Mouse (Mus musculus) intestine, postnatal 0 days (tissue): ENCODE data around the gene Myof. TPM values are rescaled to one million over a fixed set of nuclear protein-coding genes. Genes with fewer than 3 reads are reported as not detected.

ENCODE experiments used
- ATAC-seq: fragments of 200-750 bp; cut with Nextera tagmentation; 2 replicates; pipeline ENCODE4 v1.8.0; 2017; ENCODE audit warnings: mild to moderate bottlenecking, moderate TSS enrichment, moderate library complexity
- H3K27ac ChIP-seq: fragments of 300-500 bp; sonication (generic); 2 replicates; pipeline ENCODE4 v1.5.1; 2014; ENCODE audit warnings: mild to moderate bottlenecking, low read depth, low read length, moderate library complexity
- H3K27me3 ChIP-seq: fragments of 300-500 bp; sonication (generic); replicated peaks from 2 replicates; pipeline ENCODE4 v1.6.1; 2014; ENCODE audit warnings: low read length, mixed read lengths; ENCODE audit not compliant: control insufficient read depth, insufficient read depth
- H3K36me3 ChIP-seq: fragments of 300-500 bp; sonication (generic); 2 replicates; pipeline ENCODE4 v1.6.1; 2014; ENCODE audit warnings: mild to moderate bottlenecking, moderate library complexity; ENCODE audit not compliant: control insufficient read depth, insufficient read depth
- H3K4me1 ChIP-seq: fragments of 300-500 bp; sonication (generic); replicated peaks from 2 replicates; pipeline ENCODE4 v1.6.1; 2014; ENCODE audit warnings: antibody characterized with exemption, low read length, mixed read lengths; ENCODE audit not compliant: control insufficient read depth, insufficient read depth
- H3K4me2 ChIP-seq: fragments of 300-500 bp; sonication (generic); replicated peaks from 2 replicates; pipeline ENCODE4 v1.6.1; 2014; ENCODE audit warnings: low read depth, mild to moderate bottlenecking, moderate library complexity
- H3K4me3 ChIP-seq: fragments of 300-500 bp; sonication (generic); 2 replicates; pipeline ENCODE4 v1.5.1; 2014; ENCODE audit warnings: low read depth, low read length
- H3K9ac ChIP-seq: fragments of 300-500 bp; sonication (generic); 2 replicates; pipeline ENCODE4 v1.6.1; 2014; ENCODE audit warnings: mild to moderate bottlenecking, low read depth, low read length
- H3K9me3 ChIP-seq: fragments of 300-500 bp; sonication (generic); 2 replicates; pipeline ENCODE4 v1.6.1; 2016; ENCODE audit warnings: mixed run types; ENCODE audit not compliant: control insufficient read depth
- CTCF ChIP-seq: sonication (generic); IDR thresholded peaks from 2 replicates; pipeline ENCODE4 v1.5.1; 2016; ENCODE audit warnings: low read depth, mild to moderate bottlenecking, control low read depth, antibody characterized with exemption, moderate library complexity
- WGBS: fragments of 180-500 bp; shearing (Covaris S2); extraction: QIAGEN DNeasy Blood & Tissue Kit; methylation state at CpG from one replicate; pipeline ENCODE4 v1.1.7; 2014; 5-methylcytosine and 5-hydroxymethylcytosine counted together
- polyA plus RNA-seq: library from polyadenylated mRNA; unstranded; fragments of >200 nt; fragmentation: Nextera tagmentation; extraction: Ambion mirVana; gene quantifications from 2 replicates; pipeline ENCODE4 v1.2.1, GENCODE M21; 2015

Gene Myof
- polyA plus RNA-seq, 1 experiment from 2014 or later: 5.9 TPM

- WGBS: 55% methylated on average over 3 of the region's 3 CpGs
- no peaks in the 10 kb centered on the region for H3K9me3 ChIP-seq
- no peak for ATAC-seq
Observed at GRCm38 (mm10) chr19:37924266-37924665, 119.1 kb downstream of the Myof start.

GRCm38 (mm10) chr19:37921098-37921497, 122.3 kb downstream of the Myof start:
- Histone ChIP-seq H3K4me2 (no peak overlapping the region), H3K4me3 (no peak overlapping the region), H3K9me3 (no peaks in the 10 kb centered on the region), H3K9ac (no peak overlapping the region), H3K36me3 (peaks cover 8% of the 10 kb centered on the region; the same call in 1 of the 2 replicates), H3K27ac (no peak overlapping the region), H3K27me3 (no peaks in the 10 kb centered on the region), H3K4me1 (no peaks in the 10 kb centered on the region)
- WGBS: 73% methylated on average over 5 of the region's 5 CpGs
- no peak for ATAC-seq
- no peak for TF ChIP-seq CTCF

More at GRCm38 (mm10) chr19:37924266-37924665, 119.1 kb downstream of the Myof start:
- H3K4me3 ChIP-seq: no peak overlapping the region
- H3K27ac ChIP-seq: no peak overlapping the region
- no peaks in the 10 kb centered on the region for H3K4me1 ChIP-seq
- TF ChIP-seq CTCF: no peak
- H3K36me3 ChIP-seq: peaks cover 4% of the 10 kb centered on the region; the same call in 1 of the 2 replicates
- no peaks in the 10 kb centered on the region for H3K27me3 ChIP-seq
- H3K9ac ChIP-seq: no peak overlapping the region
- no peak overlapping the region for H3K4me2 ChIP-seq

GRCm38 (mm10) chr19:37918515-37918932, 124.9 kb downstream of the Myof start:
- H3K4me3 ChIP-seq: no peak overlapping the region
- H3K27ac ChIP-seq: no peak overlapping the region
- peaks cover 3% of the 10 kb centered on the region; the same call in 1 of the 2 replicates for H3K36me3 ChIP-seq
- no peaks in the 10 kb centered on the region for H3K27me3 ChIP-seq
- H3K4me1 ChIP-seq: no peaks in the 10 kb centered on the region
- no peak for ATAC-seq
- H3K4me2 ChIP-seq: no peak overlapping the region
- WGBS: 69% methylated on average over 12 of the region's 12 CpGs
- no peak for TF ChIP-seq CTCF
- no peaks in the 10 kb centered on the region for H3K9me3 ChIP-seq
- no peak overlapping the region for H3K9ac ChIP-seq

- Histone ChIP-seq H3K4me3 (no peak overlapping the region), H3K9me3 (no peaks in the 10 kb centered on the region), H3K4me1 (0 out of 2 replicates have a peak, but pooled peaks cover 2% of the 10 kb centered on the region), H3K27me3 (no peaks in the 10 kb centered on the region), H3K4me2 (no peak overlapping the region), H3K27ac (no peak overlapping the region), H3K36me3 (peaks cover 3% of the 10 kb centered on the region; the same call in 1 of the 2 replicates), H3K9ac (no peak overlapping the region)
- TF ChIP-seq CTCF: no peak
- 92% methylated on average over 4 of the region's 4 CpGs for WGBS
- no peak for ATAC-seq
Observed at GRCm38 (mm10) chr19:37914261-37914660, 129.1 kb downstream of the Myof start.

- H3K9me3 ChIP-seq: no peaks in the 10 kb centered on the region
- no peak overlapping the region for H3K4me3 ChIP-seq
- H3K4me1 ChIP-seq: 0 out of 2 replicates have a peak, but pooled peaks cover 2% of the 10 kb centered on the region
- 66% methylated on average over 6 of the region's 6 CpGs for WGBS
- no peaks in the 10 kb centered on the region for H3K27me3 ChIP-seq
- no peak for ATAC-seq
- H3K4me2 ChIP-seq: no peak overlapping the region
- no peak for TF ChIP-seq CTCF
- H3K9ac ChIP-seq: no peak overlapping the region
- H3K27ac ChIP-seq: no peak overlapping the region
- H3K36me3 ChIP-seq: no peaks in the 10 kb centered on the region; the same call in 1 of the 2 replicates
Observed at GRCm38 (mm10) chr19:37912501-37912900, 130.9 kb downstream of the Myof start.

GRCm38 (mm10) chr19:37909830-37910261, 133.5 kb downstream of the Myof start:
- 43% methylated on average over 5 of the region's 5 CpGs for WGBS
- H3K4me1 ChIP-seq: 0 out of 2 replicates have a peak, but pooled peaks cover 2% of the 10 kb centered on the region
- H3K36me3 ChIP-seq: no peaks in the 10 kb centered on the region; the same call in 1 of the 2 replicates
- no peak overlapping the region for H3K4me2 ChIP-seq
- no peaks in the 10 kb centered on the region for H3K27me3 ChIP-seq
- no peaks in the 10 kb centered on the region for H3K9me3 ChIP-seq
- no peak overlapping the region for H3K4me3 ChIP-seq
- no peak overlapping the region for H3K27ac ChIP-seq
- no peak for ATAC-seq
- no peak for TF ChIP-seq CTCF
- H3K9ac ChIP-seq: no peak overlapping the region
